Mouse (Mus musculus): Measurements from ENCODE around the gene Tcaf3. TPM values are rescaled to one million over a fixed set of nuclear protein-coding genes. Genes with fewer than 3 reads are reported as not detected.

Tcaf3 gene
- total RNA-seq (2021), result not detected

- intact Hi-C loops (cut with DNase I), result no loop called here
- no peak for DNase-seq (ENCODE audit: low spot score in 2 of 2)
These were observed at the start of gene Tcaf3 for GRCm38 (mm10) chr6:42597592-42597991. Gene Tcaf3 (minus strand): TSS chr6:42597692.

- intact Hi-C loops (cut with DNase I), result no loop called here
- DNase-seq (ENCODE audit: low spot score in 2 of 2), result peak; percentile 46 to 49
These were observed 47.5 kb upstream of the Tcaf3 start, which contains the start of gene Tcaf2 for GRCm38 (mm10) chr6:42644912-42645549. Gene Tcaf2 (minus strand): TSS chr6:42645254.

GRCm38 (mm10) chr6:42634393-42634792 lies 36.9 kb upstream of the Tcaf3 start:
- DNase-seq (ENCODE audit: low spot score in 2 of 2), result no peak
- intact Hi-C loops (cut with DNase I), result no loop called here

GRCm38 (mm10) chr6:42631395-42631794 lies 33.9 kb upstream of the Tcaf3 start:
- no peak for DNase-seq (ENCODE audit: low spot score in 2 of 2)
- intact Hi-C loops (cut with DNase I), result no loop called here

GRCm38 (mm10) chr6:42616904-42617303 lies 19.4 kb upstream of the Tcaf3 start:
- no peak for DNase-seq (ENCODE audit: low spot score in 2 of 2)
- intact Hi-C loops (cut with DNase I), result loop anchor here (10.0 kb wide), 1 partner anchor 248 kb away; no protein-coding TSS in a partner anchor

DNA sequence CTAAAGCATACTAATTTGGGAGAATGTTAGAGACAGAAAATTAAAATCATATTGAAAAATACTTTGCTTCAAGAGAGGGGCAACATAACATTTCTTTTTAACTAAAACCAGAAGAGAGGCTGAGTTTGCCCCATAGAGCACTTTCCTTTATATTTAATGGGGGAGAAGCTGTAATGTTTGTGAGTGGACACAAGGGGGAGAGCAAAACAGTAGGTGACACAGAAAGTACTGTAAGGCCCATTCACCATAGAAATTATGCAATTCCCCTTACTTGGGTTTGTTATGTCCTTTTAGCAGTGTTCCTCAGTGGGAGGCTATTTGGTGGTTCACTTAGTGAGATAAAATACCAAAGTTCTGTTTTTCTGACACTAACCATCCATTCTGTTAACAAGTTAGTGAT lies 14.7 kb upstream of the Tcaf3 start:
- intact Hi-C loops (cut with DNase I), result loop anchor here (10.0 kb wide), 1 partner anchor 253 kb away; no protein-coding TSS in a partner anchor
- DNase-seq (ENCODE audit: low spot score in 2 of 2), result no peak

DNA sequence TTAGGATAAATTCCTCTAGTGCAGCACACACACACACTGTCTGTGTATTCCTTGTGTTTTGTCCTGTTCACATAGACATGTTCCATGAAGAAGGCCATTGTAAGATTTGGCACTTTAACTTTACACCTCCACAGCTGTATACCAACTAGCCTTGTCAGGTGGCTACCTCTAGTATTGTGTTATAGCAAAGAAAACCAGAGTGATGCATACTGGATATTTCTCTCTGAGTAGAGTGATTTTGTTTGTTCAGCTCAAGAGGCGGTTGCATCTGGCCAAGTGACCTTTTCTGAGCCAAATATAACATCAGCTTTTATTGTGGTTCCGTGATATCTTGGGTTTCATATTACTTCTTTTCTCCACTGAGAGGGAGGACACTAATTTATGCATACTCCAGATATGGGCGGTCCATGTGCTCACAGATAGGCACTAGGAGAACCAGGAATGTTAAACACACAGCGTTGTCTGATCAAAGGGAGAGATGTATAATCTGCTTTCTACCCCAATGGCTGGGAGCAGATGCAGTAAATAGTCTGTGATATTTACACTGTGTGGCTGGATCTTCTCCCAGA lies 13.5 kb upstream of the Tcaf3 start:
- intact Hi-C loops (cut with DNase I), result loop anchor here (10.0 kb wide), 1 partner anchor 254 kb away; no protein-coding TSS in a partner anchor
- DNase-seq (ENCODE audit: low spot score in 2 of 2), result no peak

DNA sequence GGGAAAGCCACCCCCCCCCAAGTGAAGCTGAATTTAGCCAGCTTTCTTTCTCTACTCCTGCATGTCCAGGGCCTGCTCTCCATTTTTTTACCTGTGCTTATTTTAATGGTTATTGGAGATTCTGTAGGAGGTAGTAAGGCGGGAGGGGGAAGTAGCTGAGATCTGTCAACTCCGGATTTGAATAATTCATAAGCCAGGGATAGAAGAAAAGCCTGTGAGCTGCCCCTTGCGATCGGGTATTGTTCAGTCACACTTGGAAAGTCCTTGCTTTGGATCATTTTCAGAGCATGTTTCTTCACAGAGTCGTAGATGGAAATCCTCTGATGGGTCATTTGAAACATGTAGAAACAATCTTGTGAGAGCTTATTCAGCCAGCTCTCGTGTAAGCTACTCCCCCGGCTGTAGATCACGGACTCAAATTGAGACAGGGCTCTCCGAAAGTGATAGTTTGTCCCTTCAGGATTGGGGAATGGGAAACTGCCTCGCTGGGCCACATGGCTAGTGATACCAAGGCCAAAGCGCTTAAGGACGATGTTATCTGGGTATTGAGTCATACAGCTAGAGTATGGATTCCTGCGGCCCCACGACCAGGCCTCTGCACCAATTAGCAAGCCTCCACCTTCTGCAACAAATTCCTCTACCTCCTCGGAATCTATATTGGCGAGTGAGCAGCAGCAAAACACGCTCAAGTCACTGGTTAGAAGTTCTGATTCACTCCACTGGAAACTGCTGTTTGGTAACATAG lies 4.2 kb downstream of the Tcaf3 start:
- no peak for DNase-seq (ENCODE audit: low spot score in 2 of 2)
- intact Hi-C loops (cut with DNase I), result no loop called here

DNA sequence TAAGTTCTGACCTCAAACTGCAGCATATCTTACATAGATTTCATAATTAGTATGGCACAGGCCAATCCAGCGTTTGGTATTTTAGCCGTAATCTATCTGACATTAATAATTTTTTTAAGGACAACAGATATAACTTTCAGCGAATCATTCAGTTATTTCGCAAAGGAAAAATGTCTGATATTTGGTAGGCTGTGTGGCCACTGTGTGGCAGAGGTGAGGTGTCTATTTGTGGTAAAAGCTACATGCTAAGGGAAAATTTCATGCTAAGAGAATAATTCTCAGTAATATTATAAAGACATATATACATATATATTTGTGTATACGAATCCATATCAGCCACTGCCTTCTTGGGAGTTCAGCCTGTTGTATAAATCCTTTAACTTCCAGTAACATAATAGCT lies 10.9 kb downstream of the Tcaf3 start:
- intact Hi-C loops (cut with DNase I), result loop anchor here (5.0 to 10.0 kb wide), 2 partner anchors 202 to 264 kb away; partner anchors contain the start of gene Fam131b
- no peak for DNase-seq (ENCODE audit: low spot score in 2 of 2)

GRCm38 (mm10) chr6:42583488-42583872 lies 14.0 kb downstream of the Tcaf3 start:
- intact Hi-C loops (cut with DNase I), result loop anchor here (2.0 to 10.0 kb wide), 3 partner anchors 199 to 821 kb away; no protein-coding TSS in a partner anchor
- peak; percentile 50 to 53 for DNase-seq (ENCODE audit: low spot score in 2 of 2)

- intact Hi-C loops (cut with DNase I), result loop anchor here (2.0 to 10.0 kb wide), 3 partner anchors 198 to 821 kb away; no protein-coding TSS in a partner anchor
- DNase-seq (ENCODE audit: low spot score in 2 of 2), result no peak
These were observed 14.6 kb downstream of the Tcaf3 start for GRCm38 (mm10) chr6:42582741-42583487.

DNA sequence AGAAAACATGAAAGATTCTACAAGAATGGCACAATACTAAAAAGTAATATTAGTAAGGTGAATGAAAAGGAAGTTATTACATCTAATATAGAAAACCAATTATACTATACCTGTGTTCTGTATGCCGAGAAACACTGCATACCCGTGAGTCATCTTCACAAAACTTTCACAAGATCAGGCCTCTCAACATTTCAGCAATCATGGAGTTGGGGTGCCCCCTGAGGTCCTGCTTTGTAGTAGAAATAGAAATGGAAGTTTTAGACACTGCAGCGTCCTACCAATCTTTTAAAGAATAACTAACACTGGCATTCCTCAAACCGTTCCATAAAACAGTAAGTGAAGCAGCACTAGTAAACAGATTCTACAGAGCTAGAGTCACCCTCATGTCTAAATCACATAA lies 18.8 kb downstream of the Tcaf3 start:
- intact Hi-C loops (cut with DNase I), result no loop called here
- no peak for DNase-seq (ENCODE audit: low spot score in 2 of 2)

- DNase-seq (ENCODE audit: low spot score in 2 of 2), result no peak
- intact Hi-C loops (cut with DNase I), result no loop called here
These were observed 20.1 kb downstream of the Tcaf3 start for GRCm38 (mm10) chr6:42577433-42577832.

GRCm38 (mm10) chr6:42568205-42568604 lies 29.3 kb downstream of the Tcaf3 start:
- intact Hi-C loops (cut with DNase I), result no loop called here
- DNase-seq (ENCODE audit: low spot score in 2 of 2), result peak in 1 of 2 experiments; percentile 40

DNA sequence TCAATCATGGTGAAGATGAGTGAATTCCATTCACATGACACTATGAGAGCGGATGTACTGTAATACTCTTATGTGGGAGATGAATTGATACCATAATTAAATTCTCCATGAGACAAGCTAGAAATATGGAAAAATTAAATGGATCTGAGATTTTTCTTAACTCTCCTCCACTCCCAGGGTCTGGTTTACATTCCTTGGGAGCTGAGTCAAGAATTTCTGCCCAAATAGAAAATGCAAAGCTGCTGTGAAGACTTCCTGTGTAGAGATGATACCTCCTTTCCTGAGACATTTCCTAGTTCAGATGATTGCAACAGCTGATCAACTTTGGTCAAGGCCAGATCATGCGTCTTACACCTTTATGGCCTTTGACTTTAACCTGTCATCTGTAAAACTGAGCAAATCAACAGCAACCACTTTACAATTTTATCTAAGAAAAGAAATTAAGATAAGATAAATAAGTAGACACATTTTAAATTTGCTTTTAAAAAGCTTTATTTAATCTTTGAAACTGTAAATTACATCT lies 31.4 kb downstream of the Tcaf3 start:
- intact Hi-C loops (cut with DNase I), result no loop called here
- no peak for DNase-seq (ENCODE audit: low spot score in 2 of 2)

DNA sequence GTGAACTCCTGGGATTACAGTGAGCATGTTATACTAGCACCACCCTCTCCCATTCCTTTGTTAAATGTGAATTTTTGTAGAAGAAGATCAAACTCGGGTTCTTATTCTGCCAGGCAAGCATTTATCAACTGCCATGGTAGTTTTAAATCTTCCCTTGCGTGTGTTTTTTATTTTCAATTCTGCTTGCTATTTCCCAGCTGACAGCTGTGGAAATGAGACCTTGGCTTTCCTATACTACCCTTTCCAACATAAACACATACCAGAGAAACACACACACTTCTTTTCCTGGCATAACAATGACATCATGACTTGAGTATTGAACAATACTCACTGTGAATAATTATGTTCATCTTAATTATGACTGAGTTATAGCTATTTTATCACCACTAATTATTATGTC lies 35.2 kb downstream of the Tcaf3 start:
- DNase-seq (ENCODE audit: low spot score in 2 of 2), result no peak
- intact Hi-C loops (cut with DNase I), result no loop called here

DNA sequence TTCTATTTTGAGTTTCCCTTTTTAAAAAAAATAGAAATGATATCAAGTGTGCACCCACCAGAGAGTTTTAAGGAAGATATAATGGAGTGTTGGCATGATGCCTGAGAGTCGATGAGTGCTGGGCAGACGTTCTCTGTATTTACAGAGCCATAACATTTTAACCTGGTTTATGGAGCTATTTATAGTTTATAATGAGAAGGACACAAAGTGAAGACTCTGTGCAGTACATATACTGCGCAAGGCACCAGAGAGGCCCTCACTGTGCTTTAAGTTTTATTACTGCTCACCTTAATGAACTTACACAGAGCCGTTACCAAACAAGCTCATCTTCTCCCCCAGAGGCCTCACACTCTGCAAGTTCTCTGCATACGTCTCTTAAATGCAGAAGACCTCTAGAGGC lies 36.6 kb downstream of the Tcaf3 start:
- no peak for DNase-seq (ENCODE audit: low spot score in 2 of 2)
- intact Hi-C loops (cut with DNase I), result no loop called here

DNA sequence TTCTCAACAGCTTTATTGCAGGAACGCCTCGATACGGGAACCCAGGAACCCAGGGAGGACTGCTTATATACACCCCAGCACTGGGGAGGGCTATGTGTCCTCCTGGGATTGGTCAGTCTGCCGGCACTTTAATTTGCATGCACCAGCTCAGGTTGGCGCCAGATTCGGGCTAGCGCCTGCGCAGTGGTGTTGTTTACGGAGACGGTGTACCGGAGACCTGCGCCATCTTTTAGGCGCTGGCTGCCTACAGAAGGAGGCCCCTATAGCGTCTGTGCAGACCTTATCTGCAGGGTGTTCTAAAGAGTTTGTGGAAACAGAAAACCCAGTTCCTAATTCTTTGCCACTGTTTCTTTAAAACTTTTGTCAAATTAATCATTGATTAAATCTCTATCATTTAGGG lies 38.9 kb downstream of the Tcaf3 start:
- no peak for DNase-seq (ENCODE audit: low spot score in 2 of 2)
- intact Hi-C loops (cut with DNase I), result no loop called here

GRCm38 (mm10) chr6:42547461-42547860 lies 50.0 kb downstream of the Tcaf3 start, which contains the start of gene Olfr455:
Gene Olfr455 (minus strand): TSS chr6:42547587.
- intact Hi-C loops (cut with DNase I), result no loop called here
- no peak for DNase-seq (ENCODE audit: low spot score in 2 of 2)

DNA sequence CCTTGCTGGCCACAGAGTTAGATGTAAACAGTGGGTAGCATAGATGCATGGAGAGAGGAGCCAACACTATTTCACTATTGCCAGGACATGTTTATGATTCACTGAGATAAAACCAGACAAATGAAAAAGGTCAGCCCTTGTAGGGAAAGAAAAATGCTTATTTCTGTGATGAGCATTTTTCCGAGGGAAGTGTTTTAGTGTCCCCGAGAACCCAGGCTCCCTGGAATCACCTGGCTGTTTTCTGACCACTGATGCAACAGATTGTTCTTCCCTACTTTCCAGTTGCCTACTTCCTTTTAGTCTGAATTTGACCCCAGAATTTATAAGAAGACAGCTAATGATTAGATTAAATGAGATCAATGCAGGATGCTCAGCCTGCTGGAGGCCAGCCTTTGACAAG lies 51.3 kb downstream of the Tcaf3 start:
- intact Hi-C loops (cut with DNase I), result no loop called here
- DNase-seq (ENCODE audit: low spot score in 2 of 2), result no peak
